Mouse (Mus musculus): ENCODE results near the gene Thsd4.

DNA sequence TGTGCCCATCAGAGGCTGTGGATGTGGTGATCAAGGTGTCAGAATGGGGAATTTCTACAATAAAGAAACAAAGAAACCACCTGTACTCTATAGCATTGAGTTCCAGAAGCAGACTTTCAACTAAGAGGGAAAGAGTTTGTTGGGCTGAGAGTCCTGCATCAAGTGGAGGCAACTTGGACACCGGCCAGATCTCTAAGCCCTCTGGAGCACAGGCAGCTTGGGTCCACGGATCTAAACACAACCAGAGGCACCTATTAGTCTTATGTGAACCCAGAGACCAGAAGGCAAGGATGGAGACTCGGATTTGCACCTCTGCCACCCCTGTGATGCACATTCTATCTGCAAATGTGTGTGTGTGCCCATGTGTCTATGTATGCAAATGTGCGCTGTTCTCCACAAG, 456.7 kb downstream of the Thsd4 start:
- no peak for TF ChIP-seq GATA1 (IDR thresholded peaks at IDR 0.05; ENCODE audit: borderline replicate concordance, low read length)
- no peak for TF ChIP-seq FLI1 (IDR thresholded peaks at IDR 0.05; ENCODE audit: low read length)
